Mouse (Mus musculus) c-Kit-positive CD71-positive TER-119-negative erythroid progenitor cells, embryonic 14.5 days (primary cell): ENCODE data around the gene Adm.
"Not testable (repeated sequence)": the region's sequence is repeated elsewhere in the genome, so short reads cannot be mapped to it uniquely, and the experiment has no call there.

ENCODE experiments used
- DNase-seq: peaks from one replicate; pipeline ENCODE4 v3.0.0-alpha.2; 2013; ENCODE audit warnings: low read depth

The Adm gene

DNA sequence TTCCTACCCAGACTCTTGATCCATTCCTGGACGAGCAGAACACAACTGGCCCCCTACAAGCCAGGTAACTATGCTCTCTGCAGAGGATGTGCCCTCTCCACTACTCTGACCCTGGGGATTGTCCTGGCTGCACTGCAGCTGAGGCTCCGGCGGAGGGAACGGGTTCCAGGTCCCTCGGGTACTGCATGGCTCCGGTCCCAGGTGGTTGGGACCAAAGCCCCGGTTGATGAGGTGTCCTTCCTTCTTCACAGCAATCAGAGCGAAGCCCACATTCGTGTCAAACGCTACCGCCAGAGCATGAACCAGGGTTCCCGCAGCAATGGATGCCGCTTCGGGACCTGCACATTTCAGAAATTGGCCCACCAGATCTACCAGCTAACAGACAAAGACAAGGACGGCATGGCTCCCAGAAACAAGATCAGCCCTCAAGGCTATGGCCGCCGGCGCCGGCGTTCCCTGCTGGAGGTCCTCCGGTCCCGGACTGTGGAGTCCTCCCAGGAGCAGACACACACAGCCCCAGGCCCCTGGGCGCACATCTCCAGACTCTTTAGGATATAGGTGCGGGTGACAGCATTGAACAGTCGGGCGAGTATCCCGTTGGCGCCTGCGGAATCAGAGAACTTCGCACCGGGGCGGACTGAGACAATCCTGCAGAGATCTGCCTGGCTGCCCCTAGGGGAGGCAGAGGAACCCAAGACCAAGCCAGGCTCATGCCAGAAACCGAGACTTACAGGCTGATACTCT lies 1.3 kb downstream of the Adm start:
- DNase-seq = no peak

DNA sequence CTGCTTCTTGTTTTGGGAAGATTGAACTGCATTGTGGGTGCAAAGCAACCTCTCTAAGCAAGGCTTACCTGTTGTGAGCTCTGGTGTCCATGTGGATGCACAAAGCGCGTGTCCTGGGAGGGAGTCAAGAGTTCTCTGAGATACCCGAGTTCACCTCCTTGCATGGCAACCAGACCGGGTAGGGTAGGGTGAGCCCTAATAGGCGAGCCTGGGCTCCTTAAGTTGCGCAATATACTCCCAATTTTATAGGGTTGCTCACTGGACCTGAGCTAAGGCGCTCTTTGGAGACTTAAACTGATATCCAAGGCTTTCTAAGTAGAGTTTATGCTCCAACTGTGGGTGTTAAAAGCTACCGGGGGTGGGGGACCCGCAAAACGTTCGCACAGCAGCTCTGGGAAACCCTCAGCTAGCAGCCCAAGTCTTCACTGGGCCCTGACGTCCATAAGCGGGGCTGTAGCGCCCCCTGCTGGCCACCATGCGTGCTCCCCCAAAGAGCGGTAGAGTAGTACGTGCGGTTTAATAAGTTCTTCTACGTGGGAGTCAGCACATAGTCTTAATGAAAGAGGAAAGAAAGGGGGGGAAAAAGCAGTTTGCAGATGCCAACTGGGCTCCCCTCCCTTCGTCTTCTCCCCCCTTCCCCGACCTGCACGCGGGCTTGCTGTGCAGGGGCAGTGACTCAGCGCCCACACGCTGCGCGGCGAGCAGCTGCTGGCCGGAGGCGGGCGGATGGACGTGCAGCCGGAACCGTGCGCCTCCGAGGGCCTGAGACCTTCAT lies 2.6 kb downstream of the Adm start:
- peak; percentile 57 for DNase-seq

DNA sequence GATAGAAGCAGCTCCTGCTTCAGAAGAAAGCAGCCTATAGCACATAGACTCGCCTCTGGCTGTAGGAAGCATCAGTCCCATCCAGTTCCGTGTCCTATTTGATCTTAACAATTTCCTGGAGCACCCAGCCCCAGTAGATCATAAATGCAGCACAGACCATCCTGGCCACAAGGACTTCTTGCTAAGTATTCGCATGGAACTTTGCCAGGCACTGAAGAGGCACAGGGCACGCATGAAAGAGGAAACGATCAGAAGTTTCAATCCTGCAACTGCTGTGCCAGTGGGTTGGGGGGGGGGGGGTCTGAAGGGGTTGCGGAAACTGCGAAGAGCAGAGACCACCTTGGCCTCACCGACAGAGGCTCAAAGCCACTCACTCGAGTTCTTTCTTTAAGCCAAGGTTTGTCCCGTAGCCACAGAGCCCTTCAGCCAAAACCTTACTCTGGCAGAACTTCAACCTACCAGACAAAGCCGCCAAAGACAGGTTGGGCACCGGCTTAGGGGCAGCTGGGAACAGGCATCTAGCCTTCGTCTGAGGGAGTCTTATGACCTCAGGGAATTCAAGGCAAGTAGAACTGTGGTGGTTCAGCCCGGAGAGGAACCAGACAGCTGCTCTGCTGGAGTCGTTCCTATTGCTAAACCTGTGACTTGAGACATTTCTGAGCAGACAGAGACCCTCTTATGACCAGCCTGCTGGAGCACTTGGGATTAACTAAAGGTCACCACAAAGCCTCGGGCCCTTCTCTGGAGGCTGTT lies 3.9 kb downstream of the Adm start:
- no peak for DNase-seq

DNA sequence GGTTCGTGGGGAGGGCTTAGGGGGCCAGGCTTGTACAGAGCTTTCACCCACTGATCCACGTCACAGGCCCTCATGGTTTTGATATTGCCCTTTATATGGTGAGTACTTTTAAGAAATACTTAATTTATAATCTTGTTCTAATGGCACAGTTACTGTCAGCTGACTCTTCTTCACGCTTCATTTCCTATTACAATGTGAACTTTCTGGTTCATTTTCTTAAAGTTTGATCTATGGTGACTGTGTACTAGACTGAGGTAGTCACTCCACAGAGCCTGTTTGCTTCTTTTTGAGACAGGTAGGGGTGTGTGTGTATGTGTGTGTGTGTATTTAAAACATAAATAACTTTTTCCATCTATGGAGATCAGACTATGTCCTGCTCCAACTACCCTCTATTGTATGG lies 8.5 kb downstream of the Adm start:
- no peak for DNase-seq

DNA sequence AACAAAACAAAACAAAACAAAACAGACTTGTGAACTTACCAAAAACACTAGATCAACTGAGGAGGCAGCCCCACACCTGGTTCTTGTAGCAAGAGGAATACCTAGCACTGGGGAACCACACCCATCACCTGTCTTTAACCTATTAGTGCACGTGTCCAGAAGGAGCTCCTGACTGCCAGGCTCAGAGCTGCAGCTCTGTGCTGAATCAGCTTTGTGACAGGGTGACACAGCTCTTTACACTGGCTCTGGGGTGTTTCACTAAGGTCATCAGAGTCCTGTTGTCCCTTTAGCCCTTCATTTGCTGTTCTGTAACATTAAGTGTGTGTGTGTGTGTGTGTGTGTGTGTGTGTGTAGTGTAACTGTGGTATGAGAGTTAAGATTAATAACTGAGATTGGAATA lies 9.1 kb downstream of the Adm start:
- DNase-seq = no peak

DNA sequence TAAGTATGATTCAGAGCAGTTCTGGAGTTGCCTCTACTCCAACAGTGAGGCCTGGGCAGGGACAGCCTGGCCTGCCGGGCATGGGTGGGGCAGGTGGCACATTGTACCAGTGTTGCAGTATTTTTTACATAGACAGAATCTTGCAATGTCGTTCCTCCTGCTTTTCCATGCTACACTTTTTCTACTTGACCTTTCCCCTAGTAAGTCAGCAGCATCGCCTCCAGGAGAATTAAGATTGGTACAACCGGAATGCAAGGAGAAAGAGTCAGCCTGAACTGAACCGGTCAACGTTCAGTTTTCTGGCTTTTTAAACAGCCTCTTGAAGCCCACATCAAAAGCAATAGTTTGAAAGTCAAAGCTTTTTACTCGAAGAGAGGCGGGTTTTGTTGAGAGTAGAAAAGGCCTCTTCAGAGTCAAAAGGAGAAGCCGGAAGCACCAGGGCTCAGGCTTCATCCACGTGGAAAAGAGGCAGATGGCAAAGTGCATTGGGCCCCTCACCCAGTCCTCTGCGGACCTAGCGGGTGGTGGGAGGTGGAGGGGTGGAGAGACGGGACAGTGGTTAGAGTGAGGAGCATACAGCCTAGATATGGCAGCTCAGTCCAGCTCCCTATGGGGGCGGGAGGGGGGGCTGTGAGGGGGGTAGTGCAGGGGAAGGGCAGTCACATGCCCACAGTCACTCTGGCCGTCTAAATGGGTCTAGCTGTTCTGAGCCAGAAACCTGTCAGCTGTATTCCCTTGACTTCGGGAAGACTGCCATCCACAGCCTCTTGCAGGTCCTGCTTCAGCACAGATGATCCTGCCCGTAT lies 11.0 kb downstream of the Adm start:
- no peak for DNase-seq

DNA sequence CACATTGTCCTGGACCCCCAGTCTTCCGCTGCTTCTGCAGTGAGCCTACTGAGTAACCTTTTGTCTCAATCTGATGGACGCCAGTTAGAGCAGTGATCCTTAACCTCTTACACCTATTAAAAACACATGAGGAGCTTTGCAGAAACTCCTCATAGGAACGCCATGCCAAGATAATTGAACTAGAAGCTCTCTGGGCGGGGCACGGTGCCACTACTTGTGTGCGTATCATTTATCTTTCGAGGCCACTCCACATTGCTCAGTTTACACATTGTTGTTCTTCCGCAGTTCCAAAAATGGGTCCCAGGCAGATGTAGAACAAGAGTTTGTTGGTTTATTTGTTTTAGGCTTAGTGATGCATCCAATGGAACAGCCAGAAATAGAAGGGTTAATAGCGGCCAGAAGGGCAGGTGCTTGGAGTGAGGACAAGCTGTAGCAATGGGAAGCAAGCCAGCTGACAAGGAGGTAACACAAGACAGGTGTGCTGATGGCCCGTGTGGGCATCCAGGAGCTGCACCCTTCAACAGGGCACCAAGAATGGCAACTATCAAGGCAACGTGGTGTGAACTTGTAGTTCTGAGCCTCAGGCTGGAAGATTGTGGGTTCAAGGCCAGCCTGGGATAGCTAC lies 11.9 kb downstream of the Adm start:
- DNase-seq = no peak

DNA sequence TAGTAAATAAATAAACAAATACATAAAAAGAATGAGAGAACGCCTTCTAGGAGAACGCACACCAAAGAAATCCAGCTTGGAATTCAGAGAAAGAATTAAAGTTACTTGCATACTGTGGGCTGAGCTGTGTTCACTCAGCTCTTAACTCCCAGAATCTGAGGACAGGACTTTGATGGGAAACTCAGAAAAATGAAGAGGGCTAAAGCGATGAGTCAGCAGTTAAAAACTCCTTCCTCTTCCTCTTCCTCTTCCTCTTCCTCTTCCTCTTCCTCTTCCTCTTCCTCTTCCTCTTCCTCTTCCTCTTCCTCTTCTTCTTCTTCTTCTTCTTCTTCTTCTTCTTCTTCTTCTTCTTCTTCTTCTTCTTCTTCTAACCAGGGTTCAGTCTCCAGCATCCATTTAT lies 12.5 kb downstream of the Adm start:
- DNase-seq = not testable (repeated sequence)

DNA sequence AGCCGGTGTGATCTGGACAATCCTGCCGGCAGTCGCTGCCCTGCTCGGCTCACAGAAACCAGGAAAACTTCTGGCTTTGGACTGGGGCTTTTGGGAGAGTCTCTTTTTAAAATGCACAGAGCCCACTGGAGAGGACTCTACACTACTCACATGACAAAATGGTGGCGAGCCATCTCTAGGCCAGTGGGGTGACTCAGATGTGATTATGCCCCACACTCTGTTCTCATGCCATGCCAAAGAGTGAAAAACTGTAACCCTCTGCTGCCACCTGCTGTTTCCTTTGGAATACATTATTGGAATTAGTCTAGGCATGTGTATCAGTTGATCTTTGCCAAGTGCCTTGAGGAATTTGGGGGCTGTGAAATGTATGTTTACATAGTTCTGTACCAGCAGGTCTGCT lies 17.9 kb downstream of the Adm start:
- DNase-seq = peak; percentile 22

DNA sequence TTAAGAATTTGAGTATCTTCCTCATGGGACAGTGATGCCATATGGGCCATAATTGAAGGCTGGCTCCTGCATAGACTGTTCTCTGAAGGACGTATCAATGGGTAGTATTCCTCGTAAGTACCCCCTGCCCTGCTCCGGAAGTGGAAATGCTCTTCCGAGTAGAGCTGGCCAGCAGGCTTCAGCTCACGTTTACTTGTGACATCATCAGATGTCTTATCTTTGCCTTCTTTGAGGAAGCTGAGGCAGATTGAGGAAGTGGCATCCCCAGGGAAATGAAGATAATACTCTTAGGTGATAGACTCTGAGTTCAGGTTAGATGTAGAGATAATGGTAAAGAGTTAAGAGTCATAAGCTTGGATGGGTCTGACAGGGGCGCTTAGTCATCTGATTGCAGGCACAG lies 18.4 kb downstream of the Adm start:
- DNase-seq = no peak

DNA sequence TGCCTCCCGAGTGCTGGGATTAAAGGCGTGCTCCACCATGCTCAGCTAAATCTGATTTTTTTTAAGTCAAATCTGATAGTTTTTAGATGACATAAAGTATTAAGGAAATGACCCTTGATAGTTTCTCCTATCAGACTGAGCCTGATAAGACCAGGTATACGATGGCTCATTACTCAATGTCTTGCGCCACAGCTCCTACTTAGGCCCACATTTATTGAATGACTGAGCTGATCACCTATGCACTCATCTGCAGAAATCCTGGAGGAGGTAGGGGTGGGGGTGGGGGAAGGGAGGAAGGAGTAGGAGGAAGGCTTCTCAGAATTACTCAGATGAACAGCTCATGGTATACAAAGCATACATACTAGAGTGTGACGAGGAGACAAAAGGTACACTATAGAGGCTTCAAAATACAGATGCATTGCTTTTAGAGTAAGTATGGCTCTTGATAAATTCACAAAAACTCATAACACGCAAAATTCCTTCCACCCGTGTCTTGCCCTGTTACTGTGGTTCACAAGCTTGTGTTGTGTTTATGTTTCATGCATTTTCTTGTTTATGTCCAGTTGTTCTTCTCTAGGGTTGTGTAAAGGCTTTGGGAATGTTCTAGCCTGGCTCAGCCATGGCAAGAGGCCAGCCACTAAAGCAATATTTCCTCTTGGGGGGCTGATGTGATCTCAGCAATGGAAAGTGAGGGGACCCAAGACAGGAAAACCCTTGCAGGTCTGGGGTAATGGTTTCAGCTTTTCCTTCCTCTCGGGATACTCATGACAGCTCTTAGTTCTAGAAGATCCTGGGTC lies 19.3 kb downstream of the Adm start:
- no peak for DNase-seq

DNA sequence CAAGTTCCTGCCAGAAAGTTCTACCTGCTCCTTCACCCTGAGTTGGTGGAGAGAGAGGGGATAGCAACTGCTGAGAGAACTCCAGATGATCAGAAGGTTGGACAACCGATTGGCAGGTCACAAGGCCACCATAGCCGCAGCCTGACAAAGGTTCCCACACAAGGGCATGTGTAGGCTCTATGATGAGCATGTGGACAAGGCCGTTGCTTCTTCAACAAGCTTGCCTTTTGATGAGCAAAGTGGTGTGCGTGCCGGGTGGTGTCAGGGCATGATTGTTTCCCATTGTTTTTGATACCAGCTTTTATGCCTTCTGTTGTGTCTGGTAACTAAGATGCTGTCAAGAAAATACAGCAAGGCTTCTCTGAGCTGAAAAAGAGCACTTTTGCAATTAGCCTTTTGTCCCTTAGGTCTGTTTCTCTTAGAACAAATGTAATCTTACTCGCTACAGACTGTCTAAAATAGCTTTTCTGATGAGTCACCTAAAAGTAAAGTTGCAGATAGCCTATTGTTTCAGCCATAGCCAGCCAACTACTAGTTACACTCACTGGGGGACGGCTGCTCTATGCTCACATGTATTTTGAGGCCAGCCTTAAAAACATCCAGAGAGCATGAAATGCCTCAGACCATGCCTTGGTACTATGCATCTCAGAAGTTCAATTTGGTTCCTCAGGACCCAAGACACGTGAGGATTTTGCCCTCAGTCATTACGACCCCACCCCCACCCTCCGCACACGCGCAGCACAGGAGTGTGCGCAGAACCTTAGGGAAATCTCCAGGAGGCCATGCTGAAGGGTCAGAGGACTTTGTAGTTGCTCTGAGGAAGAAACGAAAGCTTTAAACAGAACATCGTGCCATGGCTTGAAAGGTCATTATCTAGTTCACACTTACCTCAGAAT lies 20.3 kb downstream of the Adm start:
- DNase-seq = no peak

DNA sequence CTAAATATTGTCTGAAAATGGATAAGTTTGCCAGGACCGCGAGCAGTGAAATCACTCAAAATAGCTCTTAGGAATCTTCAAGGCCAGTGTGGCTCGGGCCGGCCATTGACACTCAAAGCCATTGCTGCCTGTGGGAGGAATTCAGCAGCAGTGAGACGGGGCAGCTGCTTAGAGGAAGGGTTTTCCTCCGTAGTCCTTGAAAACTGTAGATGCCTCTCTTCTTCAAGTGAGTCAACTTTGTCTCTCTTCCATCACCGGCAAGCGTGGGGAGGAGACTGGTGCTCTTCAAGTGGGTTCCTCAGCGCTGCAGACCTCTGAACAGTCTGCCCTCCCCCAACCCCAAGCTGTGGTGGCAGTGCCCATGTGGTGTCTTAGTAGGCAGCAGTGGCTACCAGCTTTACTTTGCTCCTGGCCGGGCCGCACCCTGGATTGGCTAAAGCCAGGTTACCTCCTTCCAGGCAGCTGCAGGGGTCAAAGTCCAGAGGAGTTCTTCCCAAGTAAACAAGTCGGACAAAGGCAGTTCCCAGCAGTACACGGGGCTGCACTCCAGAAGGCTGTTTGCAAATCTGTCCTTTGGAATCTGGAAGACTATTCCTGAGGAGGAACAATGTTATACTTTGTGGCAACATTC lies 21.1 kb downstream of the Adm start:
- DNase-seq = no peak

DNA sequence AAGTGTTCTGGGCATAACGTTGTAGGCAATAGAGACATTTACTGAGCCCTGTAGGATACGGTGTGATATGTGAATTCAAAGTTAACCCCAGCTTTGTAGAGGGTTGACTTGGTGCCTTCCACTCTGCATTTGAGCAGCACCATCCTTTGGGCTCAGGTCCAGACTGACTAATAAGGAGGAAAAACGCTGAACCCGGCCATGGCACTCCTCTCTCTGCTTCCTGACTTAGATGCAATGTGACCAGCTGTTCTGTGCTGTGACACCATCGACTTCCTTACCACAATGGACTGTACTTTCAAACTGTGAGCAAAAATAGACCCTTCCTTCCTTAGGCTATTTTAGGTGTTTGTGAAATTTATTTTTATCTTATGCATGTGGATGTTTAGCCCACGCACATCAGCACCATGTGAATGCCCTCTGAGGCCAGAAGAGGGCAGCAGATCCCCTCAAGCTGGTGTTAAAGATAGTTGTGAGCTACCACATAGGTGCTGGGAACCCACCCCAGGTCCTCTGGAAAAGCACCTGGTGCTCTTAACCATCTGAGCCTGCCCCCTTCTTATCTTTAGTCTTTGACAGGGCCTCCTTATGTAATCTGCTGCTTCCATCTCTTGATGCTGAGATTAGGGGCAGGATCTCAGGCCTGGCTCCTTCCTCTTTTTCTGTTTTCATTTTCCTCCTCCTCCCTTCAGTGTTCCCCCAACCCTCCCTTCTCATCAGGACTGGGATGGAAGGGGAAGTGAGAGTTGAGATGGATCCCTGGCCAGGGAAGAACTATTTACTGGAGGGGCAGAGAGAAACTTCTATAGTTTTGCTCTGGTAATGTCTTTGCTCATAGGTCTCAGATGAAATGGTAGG lies 21.9 kb downstream of the Adm start:
- DNase-seq = no peak

DNA sequence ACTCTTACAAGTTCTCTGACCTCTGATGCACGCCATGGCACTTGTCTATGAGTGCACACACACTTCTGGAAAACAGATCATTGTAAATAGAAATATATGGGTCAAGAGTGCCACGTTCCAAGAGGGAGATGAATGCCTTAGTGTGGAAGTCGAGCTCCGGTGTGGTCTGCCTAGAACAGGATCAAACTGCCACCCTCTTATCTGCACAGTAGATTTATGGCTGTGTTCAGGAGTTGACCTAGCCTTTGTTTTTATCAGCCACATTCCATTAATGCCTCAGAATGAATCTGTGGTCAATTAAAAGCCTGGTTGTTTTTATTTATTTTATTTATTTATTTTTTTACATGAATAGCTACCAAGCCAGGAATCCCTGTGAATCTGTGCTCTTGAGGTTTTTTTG lies 23.0 kb downstream of the Adm start:
- no peak for DNase-seq

DNA sequence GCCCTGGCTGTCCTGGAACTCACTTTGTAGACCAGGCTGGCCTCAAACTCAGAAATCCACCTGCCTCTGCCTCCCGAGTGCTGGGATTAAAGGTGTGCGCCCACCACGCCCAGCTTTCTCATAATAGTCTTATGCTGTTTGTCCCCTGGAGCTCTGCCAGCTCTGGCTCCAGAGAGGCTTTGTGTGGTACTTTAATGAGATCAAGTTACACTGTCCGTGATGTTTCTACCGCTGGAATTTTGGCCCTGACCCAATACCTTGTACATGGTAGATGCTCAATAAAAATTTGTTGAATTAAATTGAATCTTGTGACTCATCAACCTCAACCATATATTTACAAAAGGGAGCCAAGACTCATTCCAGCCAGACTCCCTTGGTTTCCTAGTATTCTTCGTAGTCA lies 23.6 kb downstream of the Adm start:
- no peak for DNase-seq

DNA sequence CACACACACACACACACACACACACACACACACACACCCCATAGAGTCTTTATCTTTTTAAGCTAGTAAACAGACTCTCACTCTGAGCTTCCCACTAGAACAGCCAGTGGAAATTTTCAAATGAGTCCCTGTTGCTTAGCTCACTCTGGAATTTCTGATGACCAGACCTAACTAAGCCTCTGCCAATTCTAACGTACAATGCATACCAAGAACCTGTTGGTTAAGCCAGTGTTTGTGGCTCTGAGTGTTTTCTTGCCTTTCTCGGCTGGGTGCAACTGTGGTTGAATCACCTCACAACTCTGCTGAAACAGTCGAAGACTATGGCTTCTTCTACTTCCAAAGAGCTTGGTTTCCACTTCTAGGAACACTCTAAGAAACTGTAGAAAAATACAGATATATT lies 27.8 kb downstream of the Adm start:
- no peak for DNase-seq

DNA sequence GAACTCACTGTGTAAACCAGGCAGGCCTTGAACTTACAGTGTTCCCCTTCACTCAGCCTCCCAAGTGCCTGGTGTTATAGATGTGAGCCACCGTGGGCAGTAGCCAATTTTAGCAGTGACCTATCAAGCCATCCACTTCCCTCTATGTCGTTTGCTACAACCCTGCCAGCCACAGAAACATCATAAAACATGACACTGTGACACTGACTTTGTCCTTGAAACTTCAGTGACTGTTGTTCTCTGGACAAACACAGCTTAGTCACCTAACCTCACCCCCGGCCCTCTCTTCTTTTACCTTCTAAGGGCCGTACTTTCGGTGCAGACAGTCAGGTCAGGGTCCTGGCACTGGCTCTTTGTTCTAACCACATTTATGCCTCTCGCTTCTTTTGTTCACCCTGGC lies 28.5 kb downstream of the Adm start:
- DNase-seq = no peak
